Mouse (Mus musculus): ENCODE measurements at regions not wholly inside any gene's neighbourhood (a gene's known extent, or its start where the extent isn't known, plus 50 kb on each side); places are given as distances from the start of the nearest gene placed in this dataset.

- Histone ChIP-seq H3K27ac (no peak overlapping the region), H3K9me3 (no peaks in the 10 kb centered on the region), H3K4me1 (peaks cover 18% of the 10 kb centered on the region), H3K27me3 (ENCODE audit: insufficient read depth, poor library complexity, severe bottlenecking) (peaks cover 43% of the 10 kb centered on the region), H3K36me3 (no peaks in the 10 kb centered on the region), H3K4me3 (no peak overlapping the region)
- no peak for DNase-seq (ENCODE audit: low spot score)
- WGBS: 83% methylated on average over 11 of the region's 11 CpGs
Observed at GRCm38 (mm10) chr4:134990651-134991050, 60.0 kb downstream of the Syf2 start.

- DNase-seq (ENCODE audit: low spot score): no peak
- Histone ChIP-seq H3K4me3 (no peak overlapping the region), H3K36me3 (no peaks in the 10 kb centered on the region), H3K27me3 (ENCODE audit: insufficient read depth, poor library complexity, severe bottlenecking) (peaks cover 43% of the 10 kb centered on the region), H3K9me3 (no peaks in the 10 kb centered on the region), H3K4me1 (peaks cover 7% of the 10 kb centered on the region; the same call in 1 of the 2 replicates), H3K27ac (no peak overlapping the region)
- WGBS: 57% methylated on average over 7 of the region's 8 CpGs
Observed at GRCm38 (mm10) chr4:134993526-134994122, 62.9 kb downstream of the Syf2 start.

GRCm38 (mm10) chr4:134994205-134994604 lies 63.5 kb downstream of the Syf2 start:
- WGBS: 86% methylated on average over 2 of the region's 2 CpGs
- H3K4me3 ChIP-seq: no peak overlapping the region

GRCm38 (mm10) chr4:134994648-134995047 lies 64.0 kb downstream of the Syf2 start:
- Histone ChIP-seq H3K9me3 (no peaks in the 10 kb centered on the region), H3K4me1 (peaks cover 10% of the 10 kb centered on the region; the same call in 1 of the 2 replicates), H3K27me3 (ENCODE audit: insufficient read depth, poor library complexity, severe bottlenecking) (peaks cover 37% of the 10 kb centered on the region), H3K36me3 (no peaks in the 10 kb centered on the region), H3K4me3 (no peak overlapping the region), H3K27ac (no peak overlapping the region)
- 82% methylated on average over 6 of the region's 6 CpGs for WGBS
- no peak for DNase-seq (ENCODE audit: low spot score)

More at GRCm38 (mm10) chr4:134994205-134994604, 63.5 kb downstream of the Syf2 start:
- H3K27ac ChIP-seq: no peak overlapping the region
- H3K36me3 ChIP-seq: no peaks in the 10 kb centered on the region
- peaks cover 40% of the 10 kb centered on the region for H3K27me3 ChIP-seq (ENCODE audit: insufficient read depth, poor library complexity, severe bottlenecking)
- no peaks in the 10 kb centered on the region for H3K9me3 ChIP-seq
- no peak for DNase-seq (ENCODE audit: low spot score)
- H3K4me1 ChIP-seq: peaks cover 10% of the 10 kb centered on the region; the same call in 1 of the 2 replicates

GRCm38 (mm10) chr4:134995052-134995451 lies 64.4 kb downstream of the Syf2 start:
- Histone ChIP-seq H3K36me3 (no peaks in the 10 kb centered on the region), H3K27ac (no peak overlapping the region)
- WGBS: 62% methylated on average over 13 of the region's 13 CpGs

GRCm38 (mm10) chr4:134996121-134996520 lies 65.4 kb downstream of the Syf2 start:
- H3K27me3 ChIP-seq (ENCODE audit: insufficient read depth, poor library complexity, severe bottlenecking): peaks cover 26% of the 10 kb centered on the region
- no peak overlapping the region for H3K4me3 ChIP-seq
- 85% methylated on average over 6 of the region's 6 CpGs for WGBS
- no peak overlapping the region for H3K27ac ChIP-seq
- no peaks in the 10 kb centered on the region for H3K36me3 ChIP-seq
- H3K9me3 ChIP-seq: no peaks in the 10 kb centered on the region
- H3K4me1 ChIP-seq: peaks cover 10% of the 10 kb centered on the region; the same call in 1 of the 2 replicates
- no peak for DNase-seq (ENCODE audit: low spot score)

More at GRCm38 (mm10) chr4:134995052-134995451, 64.4 kb downstream of the Syf2 start:
- no peak for DNase-seq (ENCODE audit: low spot score)
- Histone ChIP-seq H3K27me3 (ENCODE audit: insufficient read depth, poor library complexity, severe bottlenecking) (peaks cover 33% of the 10 kb centered on the region), H3K4me1 (peaks cover 10% of the 10 kb centered on the region; the same call in 1 of the 2 replicates), H3K4me3 (no peak overlapping the region), H3K9me3 (no peaks in the 10 kb centered on the region)

- no peak for DNase-seq (ENCODE audit: low spot score)
- peaks cover 13% of the 10 kb centered on the region for H3K27me3 ChIP-seq (ENCODE audit: insufficient read depth, poor library complexity, severe bottlenecking)
- no peak overlapping the region for H3K27ac ChIP-seq
- H3K36me3 ChIP-seq: no peaks in the 10 kb centered on the region
- H3K4me3 ChIP-seq: no peak overlapping the region
- peaks cover 19% of the 10 kb centered on the region for H3K4me1 ChIP-seq
- H3K9me3 ChIP-seq: no peaks in the 10 kb centered on the region
- 88% methylated on average over 26 of the region's 26 CpGs for WGBS
Observed at GRCm38 (mm10) chr4:134997461-134998434, 67.0 kb downstream of the Syf2 start.

- no peaks in the 10 kb centered on the region for H3K9me3 ChIP-seq
- WGBS: 67% methylated on average over 12 of the region's 12 CpGs
- no peak for DNase-seq (ENCODE audit: low spot score)
- H3K4me1 ChIP-seq: peaks cover 19% of the 10 kb centered on the region
- H3K27me3 ChIP-seq (ENCODE audit: insufficient read depth, poor library complexity, severe bottlenecking): no peaks in the 10 kb centered on the region
- no peaks in the 10 kb centered on the region for H3K36me3 ChIP-seq
- no peak overlapping the region for H3K4me3 ChIP-seq
- no peak overlapping the region for H3K27ac ChIP-seq
Observed at GRCm38 (mm10) chr4:134998928-134999658, 68.4 kb downstream of the Syf2 start.

- H3K27me3 ChIP-seq (ENCODE audit: insufficient read depth, poor library complexity, severe bottlenecking): no peaks in the 10 kb centered on the region
- peaks cover 16% of the 10 kb centered on the region for H3K4me1 ChIP-seq
- H3K36me3 ChIP-seq: no peaks in the 10 kb centered on the region
- no peak for DNase-seq (ENCODE audit: low spot score)
- H3K27ac ChIP-seq: peak overlapping the region; percentile 82
- 36% methylated on average over 16 of the region's 16 CpGs for WGBS
- H3K4me3 ChIP-seq: no peak overlapping the region
- no peaks in the 10 kb centered on the region for H3K9me3 ChIP-seq
Observed at GRCm38 (mm10) chr4:135002091-135002925, 71.6 kb downstream of the Syf2 start.

- Histone ChIP-seq H3K9me3 (no peaks in the 10 kb centered on the region), H3K27me3 (ENCODE audit: insufficient read depth, poor library complexity, severe bottlenecking) (peaks cover 32% of the 10 kb centered on the region), H3K36me3 (no peaks in the 10 kb centered on the region), H3K4me3 (no peak overlapping the region), H3K27ac (no peak overlapping the region), H3K4me1 (no peaks in the 10 kb centered on the region; the same call in 1 of the 2 replicates)
- DNase-seq (ENCODE audit: low spot score): no peak
- 76% methylated on average over 6 of the region's 6 CpGs for WGBS
Observed at GRCm38 (mm10) chr4:135011365-135011764, 80.7 kb downstream of the Syf2 start.

- Histone ChIP-seq H3K27me3 (ENCODE audit: insufficient read depth, poor library complexity, severe bottlenecking) (peaks cover 48% of the 10 kb centered on the region), H3K4me1 (no peaks in the 10 kb centered on the region; the same call in 1 of the 2 replicates), H3K27ac (no peak overlapping the region), H3K36me3 (no peaks in the 10 kb centered on the region), H3K9me3 (no peaks in the 10 kb centered on the region), H3K4me3 (no peak overlapping the region)
- no peak for DNase-seq (ENCODE audit: low spot score)
- 60% methylated on average over 4 of the region's 4 CpGs for WGBS
Observed at GRCm38 (mm10) chr4:135012945-135013344, 82.2 kb downstream of the Syf2 start.

GRCm38 (mm10) chr4:135013932-135014331 lies 83.2 kb downstream of the Syf2 start:
- no peaks in the 10 kb centered on the region; the same call in 1 of the 2 replicates for H3K4me1 ChIP-seq
- no peak overlapping the region for H3K4me3 ChIP-seq
- H3K27me3 ChIP-seq (ENCODE audit: insufficient read depth, poor library complexity, severe bottlenecking): peaks cover 55% of the 10 kb centered on the region
- 54% methylated on average over 2 of the region's 2 CpGs for WGBS
- H3K36me3 ChIP-seq: no peaks in the 10 kb centered on the region
- H3K27ac ChIP-seq: no peak overlapping the region
- no peaks in the 10 kb centered on the region for H3K9me3 ChIP-seq
- no peak for DNase-seq (ENCODE audit: low spot score)
